Mouse (Mus musculus) CH12.LX (cell line): ENCODE results near the gene Unc13c. TPM values are rescaled to one million over a fixed set of nuclear protein-coding genes. Genes with fewer than 3 reads are reported as not detected.

Source experiments
- DNase-seq: peaks from one replicate; pipeline ENCODE4 v3.0.0-alpha.2; 2013; ENCODE audit errors: extremely low read depth
- H3K27ac ChIP-seq: 2 replicates; pipeline ENCODE4 v1.5.1; 2012; ENCODE audit warnings: low read depth, mild to moderate bottlenecking, control low read depth, moderate library complexity; ENCODE audit not compliant: insufficient read depth
- H3K27me3 ChIP-seq: replicated peaks from 2 replicates; pipeline ENCODE3; 2012; ENCODE audit warnings: inconsistent platforms
- H3K36me3 ChIP-seq, 2 experiments: replicated peaks in 1 of 2; 2 replicates each; pipeline versions ENCODE3 to v1.6.1; 2012; ENCODE audit warnings: inconsistent platforms in 1 of 2, low read length in 1 of 2, mild to moderate bottlenecking in 1 of 2, mixed read lengths in 1 of 2, moderate library complexity in 1 of 2; ENCODE audit not compliant: control insufficient read depth in 1 of 2, insufficient read depth in 1 of 2
- H3K4me1 ChIP-seq, 2 experiments: 2 replicates each; pipeline ENCODE4 v1.6.1; 2012; ENCODE audit warnings: inconsistent platforms in 1 of 2, moderate library complexity in 1 of 2; ENCODE audit not compliant: insufficient read depth in 2 of 2, control insufficient read depth in 1 of 2
- H3K4me2 ChIP-seq: 2 replicates; pipeline ENCODE4 v1.6.1; 2012; ENCODE audit warnings: low read depth, mild to moderate bottlenecking, control low read depth; ENCODE audit not compliant: poor library complexity, insufficient read depth, severe bottlenecking
- H3K4me3 ChIP-seq, 3 experiments: fragments of 150-350 bp in 1 of 3; sonication (generic) in 1 of 3; replicated peaks in 1 of 3; 2 replicates each; pipeline versions ENCODE3 to v1.5.1; 2011 to 2012; ENCODE audit warnings: low read depth in 2 of 3, low read length in 2 of 3, mild to moderate bottlenecking in 2 of 3, moderate library complexity in 2 of 3, control low read depth in 1 of 3, improper control_type of control experiment in 1 of 3, inconsistent platforms in 1 of 3, mixed read lengths in 1 of 3; ENCODE audit not compliant: poor library complexity in 1 of 3
- H3K79me2 ChIP-seq: replicated peaks from 2 replicates; pipeline ENCODE4 v1.6.1; 2012; ENCODE audit warnings: mild to moderate bottlenecking, moderate library complexity; ENCODE audit not compliant: control insufficient read depth, poor library complexity, insufficient read depth, severe bottlenecking; ENCODE audit errors: extremely low read depth
- H3K9ac ChIP-seq: 2 replicates; pipeline ENCODE4 v1.6.1; 2012; ENCODE audit warnings: low read depth, mild to moderate bottlenecking, control low read depth, moderate library complexity; ENCODE audit not compliant: insufficient read depth
- H3K9me3 ChIP-seq: replicated peaks from 2 replicates; pipeline ENCODE3; 2012; ENCODE audit warnings: low read length, inconsistent platforms, mixed read lengths
- BHLHE40 ChIP-seq: IDR thresholded peaks from 2 replicates; pipeline ENCODE4 v1.6.1; 2011; ENCODE audit warnings: mild to moderate bottlenecking, low read depth, low read length, improper control_type of control experiment
- CHD2 ChIP-seq: IDR thresholded peaks from 2 replicates; pipeline ENCODE4 v1.6.1; 2011; ENCODE audit warnings: low read length, improper control_type of control experiment
- E2F4 ChIP-seq: IDR thresholded peaks from 2 replicates; pipeline ENCODE4 v1.6.1; 2011; ENCODE audit warnings: low read depth, low read length, improper control_type of control experiment; ENCODE audit not compliant: insufficient replicate concordance
- ELF1 ChIP-seq: IDR thresholded peaks from 2 replicates; pipeline ENCODE4 v1.6.1; 2014; ENCODE audit warnings: low read depth, mild to moderate bottlenecking, inconsistent platforms, low read length, improper control_type of control experiment
- GABPA ChIP-seq: IDR thresholded peaks from 2 replicates; pipeline ENCODE4 v1.6.1; 2012; ENCODE audit warnings: low read depth, low read length, improper control_type of control experiment, inconsistent platforms; ENCODE audit not compliant: insufficient replicate concordance
- IRF4 ChIP-seq: IDR thresholded peaks from 2 replicates; pipeline ENCODE4 v1.6.1; 2014; ENCODE audit warnings: low read depth, mild to moderate bottlenecking, inconsistent platforms, low read length, improper control_type of control experiment
- JUN ChIP-seq: IDR thresholded peaks from 2 replicates; pipeline ENCODE4 v1.6.1; 2011; ENCODE audit warnings: low read depth, mild to moderate bottlenecking, low read length, improper control_type of control experiment, moderate library complexity; ENCODE audit not compliant: insufficient read depth
- MXI1 ChIP-seq: IDR thresholded peaks from 2 replicates; pipeline ENCODE4 v1.6.1; 2011; ENCODE audit warnings: mild to moderate bottlenecking, low read depth, low read length, improper control_type of control experiment
- MYC ChIP-seq: IDR thresholded peaks from 2 replicates; pipeline ENCODE4 v1.6.1; 2011; ENCODE audit warnings: low read depth, mild to moderate bottlenecking, improper control_type of control experiment, low read length
- PAX5 ChIP-seq: IDR thresholded peaks from 2 replicates; pipeline ENCODE4 v1.6.1; 2012; ENCODE audit warnings: low read length, inconsistent platforms, mixed read lengths
- POLR2A ChIP-seq: IDR thresholded peaks from 2 replicates; pipeline ENCODE4 v1.6.1; 2011; ENCODE audit warnings: low read depth, mild to moderate bottlenecking, improper control_type of control experiment, low read length
- POLR2AphosphoS2 ChIP-seq: IDR thresholded peaks from 2 replicates; pipeline ENCODE4 v1.6.1; 2011; ENCODE audit warnings: low read depth, low read length, improper control_type of control experiment
- SMC3 ChIP-seq: IDR thresholded peaks from 2 replicates; pipeline ENCODE4 v1.6.1; 2011; ENCODE audit warnings: low read depth, low read length, improper control_type of control experiment
- TBP ChIP-seq: conservative IDR thresholded peaks from 2 replicates; pipeline ENCODE4 v1.6.1; 2011; ENCODE audit warnings: low read depth, low read length, improper control_type of control experiment
- UBTF ChIP-seq: IDR thresholded peaks from 2 replicates; pipeline ENCODE4 v1.6.1; 2012; ENCODE audit warnings: low read depth, mild to moderate bottlenecking, inconsistent platforms, low read length, improper control_type of control experiment, moderate library complexity
- USF1 ChIP-seq: IDR thresholded peaks from 2 replicates; pipeline ENCODE4 v1.6.1; 2014; ENCODE audit warnings: low read depth, mild to moderate bottlenecking, inconsistent platforms, low read length, improper control_type of control experiment
- ZKSCAN1 ChIP-seq: IDR thresholded peaks from 2 replicates; pipeline ENCODE4 v1.6.1; 2012; ENCODE audit warnings: low read depth, inconsistent platforms, low read length, improper control_type of control experiment, borderline replicate concordance
- ZNF384 ChIP-seq: IDR thresholded peaks from 2 replicates; pipeline ENCODE4 v1.6.1; 2012; ENCODE audit warnings: low read depth, low read length, improper control_type of control experiment, inconsistent platforms
- dilution Hi-C: fragments of 300-500 bp; cut with MboI; formaldehyde crosslinking; loops from 2 replicates; pipeline ENCODE4 v1.14.3; 2020; ENCODE audit warnings: low sequenced_read_pairs; ENCODE audit not compliant: extremely low pct_unique_long_range_greater_than_20kb, extremely low pct_ligation_motif_present
- in situ Hi-C: fragments of 300-500 bp; cut with MboI; formaldehyde crosslinking; loops from 3 replicates; pipeline ENCODE4 v1.14.3; 2019; ENCODE audit warnings: low sequenced_read_pairs, low pct_ligation_motif_present, low pct_unique_long_range_greater_than_20kb, mixed read lengths
- polyA plus RNA-seq: library from polyadenylated mRNA; unstranded; fragments of >175 nt; gene quantifications from 2 replicates; pipeline ENCODE4 v1.2.1, GENCODE M21; 2012; ENCODE audit warnings: low read depth; ENCODE audit not compliant: insufficient read length
- total RNA-seq, 2 experiments: library from RNA; depleted of rRNA; stranded (reverse); fragments of 300-350 nt in 1 of 2; fragments of >200 nt in 1 of 2; gene quantifications; 2 replicates each; pipeline ENCODE4 v1.2.3; 2012 to 2014

Gene Unc13c
- not detected in 2 replicates for total RNA-seq (2012; rRNA removed)
- total RNA-seq (2014; rRNA removed) = 0.03 TPM in 1 of 2 replicates, not detected in the other
- polyA plus RNA-seq = not detected in 2 replicates

DNA sequence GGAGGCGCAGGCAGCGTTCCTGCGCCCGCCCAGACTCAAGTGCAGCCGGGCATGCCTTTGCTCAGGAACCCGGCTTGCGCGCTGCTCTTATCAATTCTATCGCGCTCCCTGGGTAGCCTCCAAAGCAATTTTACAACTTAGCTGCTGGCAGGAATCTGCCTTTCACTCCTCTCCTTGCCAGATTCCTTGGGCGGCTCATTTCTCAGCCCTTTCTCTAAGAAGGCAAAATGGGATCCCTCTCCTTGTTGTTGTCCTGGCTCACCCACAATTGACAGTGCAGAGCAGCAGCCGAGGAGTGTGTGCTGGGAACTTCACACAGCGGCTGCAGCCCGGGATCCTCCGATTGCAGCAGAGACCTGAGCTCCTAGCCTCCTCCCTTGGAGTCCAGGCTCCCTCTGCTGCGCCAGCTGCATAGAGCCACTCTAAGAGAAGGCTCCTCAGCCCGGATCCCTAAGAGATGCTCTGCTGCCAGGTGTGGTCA is at the start of gene Unc13c:
Gene Unc13c (minus strand): TSS at position 326 of the 481 bp plus-strand sequence.
- Histone ChIP-seq H3K9ac (no peak within 1 kb of the TSS), H3K27ac (no peak within 1 kb of the TSS), H3K36me3 (no peaks in the 10 kb centered on the region), H3K4me1 (peaks cover 0 to 9% of the 10 kb centered on the region in 2 experiments; a peak in 2 of 4 replicates), H3K27me3 (no peaks in the 10 kb centered on the region), H3K9me3 (no peaks in the 10 kb centered on the region), H3K4me2 (no peak within 1 kb of the TSS), H3K4me3 (no peak within 1 kb of the TSS), H3K79me2 (no peaks in the 10 kb centered on the region)
- in situ Hi-C loops = loop anchor here (25.0 kb wide), 1 partner anchor 406 kb away; no protein-coding TSS in a partner anchor
- DNase-seq = no peak
- no peak for TF ChIP-seq PAX5
- TF ChIP-seq MYC = no peak
- no peak for TF ChIP-seq CHD2
- TF ChIP-seq ELF1 = no peak
- TF ChIP-seq USF1 = no peak
- dilution Hi-C loops = no loop called here

DNA sequence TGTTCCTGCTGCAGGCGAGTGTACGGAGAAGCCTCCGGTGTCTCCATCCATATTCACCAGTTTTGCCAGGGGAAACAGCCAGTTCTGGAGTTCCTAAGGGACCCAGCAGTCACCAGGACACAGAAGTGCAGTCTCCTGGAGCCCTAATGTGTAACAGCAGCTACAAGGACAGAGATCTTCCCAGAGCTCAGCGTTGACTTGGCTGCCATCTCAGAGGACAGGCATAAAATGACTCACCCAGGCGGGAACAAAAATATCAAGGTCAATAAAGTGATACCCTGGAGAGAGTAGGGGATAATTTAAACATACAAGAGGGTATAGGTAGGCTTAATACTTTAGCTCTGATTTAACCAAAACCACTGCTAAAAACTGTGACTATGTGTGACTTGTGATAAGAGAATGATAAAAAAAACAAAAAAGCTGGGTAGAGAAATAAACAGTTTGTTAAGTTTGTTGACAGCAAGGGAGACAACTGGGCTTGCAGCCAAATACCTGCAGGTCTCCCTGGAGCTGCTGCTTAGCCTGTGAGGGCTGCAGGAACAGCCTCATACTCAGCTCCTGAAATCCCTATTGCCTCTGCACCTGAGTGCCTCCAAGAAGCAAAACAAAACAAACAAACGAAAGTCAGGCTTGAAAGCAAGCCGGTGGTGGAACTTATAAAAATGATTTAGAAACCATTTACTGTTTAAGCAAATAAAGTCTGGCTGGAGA is 39.4 kb upstream of the Unc13c start:
- Histone ChIP-seq H3K4me3 (no peak overlapping the region), H3K27me3 (no peaks in the 10 kb centered on the region), H3K4me2 (no peak overlapping the region), H3K36me3 (no peaks in the 10 kb centered on the region), H3K79me2 (no peaks in the 10 kb centered on the region), H3K9ac (no peak overlapping the region), H3K4me1 (no peaks in the 10 kb centered on the region), H3K9me3 (no peaks in the 10 kb centered on the region), H3K27ac (no peak overlapping the region)
- dilution Hi-C loops (no loop called here), in situ Hi-C loops (no loop called here)
- DNase-seq = no peak
- TF ChIP-seq ZKSCAN1 (no peak), JUN (no peak), MXI1 (no peak), USF1 (no peak), SMC3 (no peak), POLR2A (no peak), GABPA (no peak), ZNF384 (no peak), POLR2AphosphoS2 (no peak), IRF4 (no peak), BHLHE40 (no peak), E2F4 (no peak), TBP (no peak), PAX5 (no peak), UBTF (no peak)
